ENCODE assay signal across 36 mouse cellular contexts in genomic region chrX:60182611-60183010, GRCm38 (mm10). TPM values are rescaled to one million over a fixed set of nuclear protein-coding genes. Genes with fewer than 3 reads are reported as not detected.
"Had no signal": no experiment of that assay in that cellular context is flagged by ENCODE, and none has a peak within 500 bp of the region (broad histone marks: within the 10 kb centered on the region; RNA-seq: fewer than 3 reads in every experiment).

No protein-coding gene starts in this region.

- DNase-seq: heart, postnatal 10 days; heart, postnatal 14 days; heart, postnatal 36 days; heart, postnatal 4 days; kidney, adult 11 months; kidney, adult 18-20 months; kidney, adult 2 months; kidney, adult 8-10 months; kidney, adult 9 months; kidney, postnatal 10 days; kidney, postnatal 14 days; kidney, postnatal 25 days; kidney, postnatal 36 days; kidney, postnatal 4 days; layer of hippocampus, adult 9-11 months; layer of hippocampus, postnatal 36 days had no signal

- H3K27ac ChIP-seq: heart, embryonic 10.5 days; heart, embryonic 13.5 days; heart, embryonic 15.5 days; hindbrain, embryonic 10.5 days; hindbrain, embryonic 12.5 days; hindbrain, embryonic 13.5 days; hindbrain, embryonic 14.5 days; hindbrain, embryonic 15.5 days; intestine, embryonic 15.5 days; kidney, embryonic 15.5 days; kidney, postnatal 0 days; layer of hippocampus, adult 2 months; left cerebral cortex, adult 2 months had no signal

- H3K27me3 ChIP-seq: hindbrain, embryonic 15.5 days; intestine, embryonic 15.5 days had no signal

- H3K36me3 ChIP-seq: heart, embryonic 10.5 days; heart, embryonic 12.5 days; heart, embryonic 13.5 days; heart, embryonic 15.5 days; hindbrain, embryonic 10.5 days; hindbrain, embryonic 12.5 days; hindbrain, embryonic 13.5 days; hindbrain, embryonic 15.5 days; intestine, embryonic 15.5 days; kidney, embryonic 15.5 days had no signal

- H3K4me3 ChIP-seq: heart, embryonic 10.5 days; heart, embryonic 12.5 days; heart, embryonic 13.5 days; heart, embryonic 15.5 days; hindbrain, embryonic 10.5 days; hindbrain, embryonic 12.5 days; hindbrain, embryonic 13.5 days; hindbrain, embryonic 15.5 days; intestine, embryonic 15.5 days; kidney, embryonic 15.5 days; layer of hippocampus, adult 2 months; left cerebral cortex, adult 2 months had no signal

- H3K4me2 ChIP-seq: heart, embryonic 11.5 days; heart, embryonic 12.5 days; heart, embryonic 13.5 days; heart, embryonic 15.5 days; hindbrain, embryonic 12.5 days; hindbrain, embryonic 13.5 days; hindbrain, embryonic 14.5 days; hindbrain, embryonic 15.5 days; intestine, embryonic 15.5 days; kidney, embryonic 15.5 days had no signal

- H3K4me1 ChIP-seq: heart, embryonic 10.5 days; heart, embryonic 13.5 days; hindbrain, embryonic 12.5 days; intestine, embryonic 15.5 days; kidney, embryonic 15.5 days had no signal

- H3K9me3 ChIP-seq: heart, embryonic 10.5 days; heart, embryonic 12.5 days; heart, embryonic 13.5 days; heart, embryonic 15.5 days; hindbrain, embryonic 10.5 days; hindbrain, embryonic 12.5 days; hindbrain, embryonic 13.5 days; hindbrain, embryonic 15.5 days; intestine, embryonic 15.5 days; kidney, embryonic 15.5 days had no signal

- H3K9ac ChIP-seq: heart, embryonic 12.5 days; heart, embryonic 13.5 days; heart, embryonic 15.5 days; hindbrain, embryonic 12.5 days; hindbrain, embryonic 13.5 days; hindbrain, embryonic 14.5 days; hindbrain, embryonic 15.5 days; intestine, embryonic 15.5 days; kidney, embryonic 15.5 days had no signal

- ATAC-seq: hindbrain, embryonic 16.5 days; inflammation-experienced regulatory T-cells, adult 6 months; intestine, embryonic 15.5 days; intestine, embryonic 16.5 days; intestine, postnatal 0 days had no signal

RNA-seq across cellular contexts. Expression of gene Mcf2, which starts 3.7 kb away (rescaled TPM):
- total RNA-seq: heart, postnatal 10 days had no signal
- polyA plus RNA-seq: inflammation-experienced regulatory T-cells, adult 6 months; kidney, adult 2 months; large intestine, adult 2 months had no signal
